Mouse (Mus musculus) liver, embryonic 12.5 days (tissue): ENCODE measurements around the gene Sertad4. TPM values are rescaled to one million over a fixed set of nuclear protein-coding genes. Genes with fewer than 3 reads are reported as not detected.

Experiments used
- ATAC-seq: fragments of 200-750 bp; cut with Nextera tagmentation; 2 replicates; pipeline ENCODE4 v1.8.0; 2017; ENCODE audit warnings: moderate number of reproducible peaks, mild to moderate bottlenecking, moderate library complexity
- H3K27ac ChIP-seq: fragments of 300-500 bp; sonication (generic); 2 replicates; pipeline ENCODE4 v1.5.1; 2016; ENCODE audit warnings: mild to moderate bottlenecking
- H3K27me3 ChIP-seq: fragments of 300-500 bp; sonication (generic); replicated peaks from 2 replicates; pipeline ENCODE4 v1.6.1; 2016; ENCODE audit warnings: mild to moderate bottlenecking, moderate library complexity
- H3K36me3 ChIP-seq: fragments of 300-500 bp; sonication (generic); 2 replicates; pipeline ENCODE4 v1.6.1; 2016; ENCODE audit warnings: mild to moderate bottlenecking, moderate library complexity
- H3K4me1 ChIP-seq: fragments of 300-500 bp; sonication (generic); 2 replicates; pipeline ENCODE4 v1.6.1; 2016
- H3K4me2 ChIP-seq: fragments of 300-500 bp; sonication (generic); 2 replicates; pipeline ENCODE4 v1.6.1; 2016; ENCODE audit warnings: mild to moderate bottlenecking, moderate library complexity
- H3K4me3 ChIP-seq: fragments of 300-500 bp; sonication (generic); 2 replicates; pipeline ENCODE4 v1.5.1; 2016; ENCODE audit warnings: mild to moderate bottlenecking, moderate library complexity
- H3K9ac ChIP-seq: fragments of 300-500 bp; sonication (generic); 2 replicates; pipeline ENCODE4 v1.6.1; 2016; ENCODE audit warnings: mild to moderate bottlenecking, moderate library complexity
- H3K9me3 ChIP-seq: fragments of 300-500 bp; sonication (generic); replicated peaks from 2 replicates; pipeline ENCODE4 v1.6.1; 2016; ENCODE audit warnings: mild to moderate bottlenecking, moderate library complexity
- WGBS: fragments of 180-500 bp; shearing (Covaris S2); methylation state at CpG from one replicate; pipeline ENCODE4 v1.1.7; 2016; ENCODE audit not compliant: insufficient replicate concordance; 5-methylcytosine and 5-hydroxymethylcytosine counted together
- polyA plus RNA-seq: library from polyadenylated mRNA; unstranded; fragments of >200 nt; fragmentation: Nextera tagmentation; extraction: Ambion mirVana; gene quantifications from 2 replicates; pipeline ENCODE4 v1.2.1, GENCODE M21; 2016

Sertad4 gene
- polyA plus RNA-seq, 1 experiment from 2014 or later = 1.8 TPM

DNA sequence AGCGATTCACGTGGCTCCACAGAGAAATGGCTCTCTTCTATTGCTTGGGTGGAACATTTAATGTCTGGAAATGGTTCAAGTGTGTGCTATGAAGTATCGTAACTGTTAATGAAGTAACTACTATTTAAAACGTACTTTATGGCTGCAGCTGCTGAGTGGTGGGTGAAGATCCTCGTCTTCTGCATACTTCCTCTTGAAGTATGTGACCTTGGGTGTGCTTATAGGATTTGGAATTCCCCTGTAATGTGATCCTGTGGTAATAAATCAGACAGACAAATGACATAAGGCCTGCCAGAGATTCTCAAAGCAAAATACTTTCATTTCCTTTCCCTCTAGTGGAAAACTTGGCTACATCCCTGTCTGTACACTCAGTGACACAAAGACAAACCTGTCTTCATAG lies 5.9 kb downstream of the Sertad4 start:
- Histone ChIP-seq H3K9me3 (no peaks in the 10 kb centered on the region), H3K27me3 (peaks cover 82% of the 10 kb centered on the region), H3K27ac (no peak overlapping the region), H3K4me3 (no peak overlapping the region), H3K9ac (no peak overlapping the region), H3K4me2 (no peak overlapping the region), H3K36me3 (no peaks in the 10 kb centered on the region), H3K4me1 (no peaks in the 10 kb centered on the region)
- ATAC-seq = no peak
- WGBS = 61% methylated on average over 5 of the region's 5 CpGs

DNA sequence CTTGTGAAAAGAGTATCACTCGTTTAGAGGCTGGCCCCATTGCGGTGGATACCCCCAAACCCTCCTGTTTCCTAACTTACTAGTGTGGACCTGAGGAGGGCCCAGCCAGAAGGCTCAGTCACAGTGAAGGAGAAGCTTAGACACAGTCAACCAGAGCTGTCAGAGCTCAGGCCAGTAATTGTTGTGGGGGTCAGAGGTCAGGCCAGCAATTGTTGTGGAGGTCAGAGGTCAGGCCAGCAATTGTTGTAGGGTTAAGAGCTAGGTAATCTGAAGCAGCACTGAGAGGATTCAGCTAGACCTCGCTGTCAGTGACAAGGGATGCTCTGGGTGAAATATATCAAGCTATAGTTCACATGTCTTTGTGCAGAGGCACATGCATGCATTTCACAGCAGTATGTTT lies 8.3 kb downstream of the Sertad4 start:
- Histone ChIP-seq H3K4me2 (no peak overlapping the region), H3K27ac (no peak overlapping the region), H3K27me3 (peaks cover 70% of the 10 kb centered on the region), H3K9me3 (no peaks in the 10 kb centered on the region), H3K4me1 (no peaks in the 10 kb centered on the region), H3K9ac (no peak overlapping the region), H3K36me3 (no peaks in the 10 kb centered on the region), H3K4me3 (no peak overlapping the region)
- 51% methylated on average over 3 of the region's 3 CpGs for WGBS
- ATAC-seq = no peak

GRCm38 (mm10) chr1:192841094-192841813 lies 14.3 kb downstream of the Sertad4 start:
- no peak overlapping the region for H3K9ac ChIP-seq
- H3K36me3 ChIP-seq = no peaks in the 10 kb centered on the region
- peaks cover 56% of the 10 kb centered on the region for H3K27me3 ChIP-seq
- no peak overlapping the region for H3K4me2 ChIP-seq
- H3K4me1 ChIP-seq = no peaks in the 10 kb centered on the region
- no peak overlapping the region for H3K27ac ChIP-seq
- WGBS = 45% methylated on average over 9 of the region's 9 CpGs
- H3K9me3 ChIP-seq = no peaks in the 10 kb centered on the region
- no peak for ATAC-seq
- no peak overlapping the region for H3K4me3 ChIP-seq

DNA sequence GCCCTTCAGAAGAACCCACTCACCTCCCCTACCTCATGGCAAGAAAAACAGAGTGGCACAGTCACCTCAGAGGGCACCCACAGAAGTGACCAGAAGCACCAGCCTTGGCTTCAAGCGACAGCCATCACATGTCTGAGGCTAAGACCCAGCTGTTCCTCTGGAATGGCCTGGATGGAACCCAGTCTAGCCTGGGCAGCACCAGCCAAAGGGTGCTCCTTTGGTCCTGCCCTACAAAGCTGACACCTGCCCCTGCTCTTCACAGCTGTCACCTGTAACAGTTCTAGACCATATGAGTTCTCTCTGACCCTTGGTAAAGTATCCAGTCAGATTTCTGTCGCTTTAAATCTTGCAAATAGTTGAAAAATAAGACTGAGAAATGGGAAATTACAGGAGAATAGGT lies 14.9 kb downstream of the Sertad4 start:
- no peaks in the 10 kb centered on the region for H3K36me3 ChIP-seq
- H3K27ac ChIP-seq = no peak overlapping the region
- H3K4me3 ChIP-seq = no peak overlapping the region
- no peak for ATAC-seq
- no peak overlapping the region for H3K4me2 ChIP-seq
- 50% methylated on average over 2 of the region's 2 CpGs for WGBS
- H3K9me3 ChIP-seq = no peaks in the 10 kb centered on the region
- no peaks in the 10 kb centered on the region for H3K4me1 ChIP-seq
- no peak overlapping the region for H3K9ac ChIP-seq
- H3K27me3 ChIP-seq = peaks cover 59% of the 10 kb centered on the region

- peak; percentile 14; the same call in 1 of the 2 replicates for ATAC-seq
- 10% methylated on average over 18 of the region's 18 CpGs for WGBS
- H3K4me1 ChIP-seq = peaks cover 32% of the 10 kb centered on the region
- H3K36me3 ChIP-seq = no peaks in the 10 kb centered on the region
- H3K4me2 ChIP-seq = peak overlapping the region; percentile 69
- H3K27ac ChIP-seq = no peak overlapping the region
- H3K4me3 ChIP-seq = peak overlapping the region; percentile 48
- peaks cover 72% of the 10 kb centered on the region for H3K27me3 ChIP-seq
- no peaks in the 10 kb centered on the region for H3K9me3 ChIP-seq
- H3K9ac ChIP-seq = no peak overlapping the region
Measured at GRCm38 (mm10) chr1:192835211-192835681, 20.3 kb downstream of the Sertad4 start.

GRCm38 (mm10) chr1:192834361-192835210 lies 21.0 kb downstream of the Sertad4 start:
- H3K27me3 ChIP-seq = peaks cover 67% of the 10 kb centered on the region
- H3K9ac ChIP-seq = peak overlapping the region; percentile 27; the same call in 1 of the 2 replicates
- peaks cover 34% of the 10 kb centered on the region for H3K4me1 ChIP-seq
- peak overlapping the region; percentile 48 for H3K4me3 ChIP-seq
- 2% methylated on average over 63 of the region's 63 CpGs for WGBS
- peak overlapping the region; percentile 69 for H3K4me2 ChIP-seq
- H3K9me3 ChIP-seq = no peaks in the 10 kb centered on the region
- peak; percentile 40; the same call in 1 of the 2 replicates for ATAC-seq
- H3K27ac ChIP-seq = no peak overlapping the region
- H3K36me3 ChIP-seq = no peaks in the 10 kb centered on the region

- Histone ChIP-seq H3K4me2 (0 out of 2 replicates have a peak overlapping the region, but pooled peaks have one; percentile 18), H3K27ac (no peak overlapping the region)
- no peak for ATAC-seq
Measured at GRCm38 (mm10) chr1:192833586-192833985, 22.0 kb downstream of the Sertad4 start.

DNA sequence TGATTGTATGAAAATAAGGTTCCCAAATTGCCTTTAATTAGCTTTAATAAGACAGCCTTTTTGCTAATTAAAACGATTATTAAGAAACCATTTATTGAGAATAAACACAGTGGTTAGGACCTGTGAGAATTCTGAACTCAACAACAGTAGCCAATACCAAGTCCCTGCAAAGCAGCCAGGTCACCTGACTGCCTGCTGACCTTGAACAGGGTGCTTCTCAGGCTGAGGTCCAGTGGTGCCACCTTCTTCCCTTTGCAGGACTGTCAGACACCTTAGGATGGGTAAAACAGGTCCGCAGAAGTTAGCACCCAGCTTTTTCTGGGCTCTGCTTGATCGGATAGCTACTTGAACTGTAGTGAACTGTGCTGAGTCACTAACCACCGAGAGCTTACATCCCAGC lies 22.5 kb downstream of the Sertad4 start:
- Histone ChIP-seq H3K9ac (no peak overlapping the region), H3K9me3 (no peaks in the 10 kb centered on the region), H3K27me3 (peaks cover 65% of the 10 kb centered on the region), H3K4me2 (0 out of 2 replicates have a peak overlapping the region, but pooled peaks have one; percentile 18), H3K27ac (no peak overlapping the region), H3K4me1 (peaks cover 34% of the 10 kb centered on the region), H3K36me3 (no peaks in the 10 kb centered on the region), H3K4me3 (no peak overlapping the region)
- WGBS = 13% methylated on average over 4 of the region's 4 CpGs
- no peak for ATAC-seq

More at GRCm38 (mm10) chr1:192833586-192833985, 22.0 kb downstream of the Sertad4 start:
- no peak overlapping the region for H3K4me3 ChIP-seq
- 14% methylated on average over 26 of the region's 26 CpGs for WGBS
- no peaks in the 10 kb centered on the region for H3K36me3 ChIP-seq
- no peaks in the 10 kb centered on the region for H3K9me3 ChIP-seq
- no peak overlapping the region for H3K9ac ChIP-seq
- H3K27me3 ChIP-seq = peaks cover 67% of the 10 kb centered on the region
- H3K4me1 ChIP-seq = peaks cover 34% of the 10 kb centered on the region

- Histone ChIP-seq H3K4me2 (no peak overlapping the region), H3K36me3 (no peaks in the 10 kb centered on the region), H3K4me1 (peaks cover 34% of the 10 kb centered on the region), H3K27ac (no peak overlapping the region), H3K9ac (no peak overlapping the region), H3K4me3 (no peak overlapping the region), H3K9me3 (no peaks in the 10 kb centered on the region), H3K27me3 (peaks cover 58% of the 10 kb centered on the region)
- ATAC-seq = no peak
- WGBS = 25% methylated on average over 2 of the region's 2 CpGs
Measured at GRCm38 (mm10) chr1:192832338-192832737, 23.2 kb downstream of the Sertad4 start.

DNA sequence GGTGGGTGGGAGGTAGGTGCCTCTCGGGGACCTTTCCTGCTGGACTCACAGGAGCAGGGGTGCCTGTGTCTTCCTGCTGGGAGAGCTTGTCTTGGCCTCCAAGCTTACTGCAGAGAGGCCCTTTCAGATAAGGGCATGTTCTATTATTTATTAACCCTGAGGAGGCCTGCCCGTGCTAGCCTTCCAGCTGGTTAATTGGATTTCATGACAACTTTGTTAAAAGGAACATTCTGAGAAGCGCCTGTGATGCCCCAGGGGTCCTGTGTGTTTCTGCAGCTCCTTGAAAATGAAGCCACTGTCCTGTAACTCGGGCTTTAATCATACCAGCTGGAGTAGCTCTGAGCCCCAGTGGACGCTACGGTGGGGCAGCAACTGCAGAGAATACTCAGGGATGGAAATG lies 25.1 kb downstream of the Sertad4 start:
- no peaks in the 10 kb centered on the region for H3K9me3 ChIP-seq
- no peak overlapping the region for H3K4me3 ChIP-seq
- H3K4me2 ChIP-seq = no peak overlapping the region
- H3K27me3 ChIP-seq = peaks cover 39% of the 10 kb centered on the region
- H3K36me3 ChIP-seq = no peaks in the 10 kb centered on the region
- peaks cover 43% of the 10 kb centered on the region for H3K4me1 ChIP-seq
- WGBS = 39% methylated on average over 6 of the region's 6 CpGs
- H3K27ac ChIP-seq = no peak overlapping the region
- H3K9ac ChIP-seq = no peak overlapping the region
- ATAC-seq = no peak

DNA sequence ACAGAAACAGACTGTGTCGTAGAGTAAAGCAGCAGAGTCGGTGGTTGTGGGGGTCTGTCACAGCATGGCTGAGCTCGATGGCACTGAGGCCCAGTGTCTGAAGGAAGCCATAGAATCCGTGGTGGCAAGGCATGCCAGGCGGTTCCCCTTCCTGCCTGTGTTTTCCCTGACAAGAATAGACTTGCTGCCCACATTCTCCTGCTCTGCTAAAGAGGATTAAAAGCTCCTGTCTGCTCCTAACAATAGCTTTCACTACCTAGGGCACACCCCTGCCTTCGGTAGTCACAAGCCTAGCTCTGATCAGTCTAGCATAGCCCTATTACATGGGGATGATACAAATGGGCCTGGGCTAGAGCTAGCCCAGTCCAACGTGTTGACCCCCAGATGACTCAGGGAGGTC lies 26.6 kb downstream of the Sertad4 start:
- WGBS = 51% methylated on average over 7 of the region's 7 CpGs
- H3K4me3 ChIP-seq = no peak overlapping the region
- H3K9ac ChIP-seq = no peak overlapping the region
- H3K27me3 ChIP-seq = peaks cover 24% of the 10 kb centered on the region
- H3K36me3 ChIP-seq = no peaks in the 10 kb centered on the region
- no peak overlapping the region for H3K4me2 ChIP-seq
- 0 out of 2 replicates have a peak, but pooled peaks cover 4% of the 10 kb centered on the region for H3K9me3 ChIP-seq
- no peak overlapping the region for H3K27ac ChIP-seq
- H3K4me1 ChIP-seq = peaks cover 28% of the 10 kb centered on the region
- ATAC-seq = no peak

- H3K27me3 ChIP-seq = peaks cover 14% of the 10 kb centered on the region
- H3K4me2 ChIP-seq = no peak overlapping the region
- 0 out of 2 replicates have a peak, but pooled peaks cover 4% of the 10 kb centered on the region for H3K9me3 ChIP-seq
- no peak overlapping the region for H3K9ac ChIP-seq
- no peak overlapping the region for H3K4me3 ChIP-seq
- no peaks in the 10 kb centered on the region for H3K36me3 ChIP-seq
- no peak for ATAC-seq
- H3K4me1 ChIP-seq = peaks cover 19% of the 10 kb centered on the region
- H3K27ac ChIP-seq = no peak overlapping the region
Measured at GRCm38 (mm10) chr1:192827955-192828354, 27.6 kb downstream of the Sertad4 start.
